Mouse (Mus musculus): Measurements from ENCODE around the gene Vhl.

GRCm38 (mm10) chr6:113597945-113598344 lies 25.8 kb upstream of the Vhl start:
- no peak for TF ChIP-seq CTCF (IDR thresholded peaks at IDR 0.05; ENCODE audit: low read depth, low read length)
- no peak for TF ChIP-seq POLR2A (IDR thresholded peaks at IDR 0.05; ENCODE audit: borderline replicate concordance, low read depth, low read length)
